Mouse (Mus musculus) NIH3T3 (cell line): Measurements from ENCODE around the gene Sgk1.
A peak's percentile ranks its signal among the peaks of the same experiment; 100 is the strongest.
"Not testable (repeated sequence)": the region's sequence is repeated elsewhere in the genome, so short reads cannot be mapped to it uniquely, and the experiment has no call there.

Source experiments
- DNase-seq: peaks from one replicate; pipeline ENCODE4 v3.0.0-alpha.2; 2012; ENCODE audit warnings: low read depth

Sgk1 gene

GRCm38 (mm10) chr10:21866504-21866903, 15.5 kb upstream of the Sgk1 start:
- DNase-seq = peak; percentile 43

GRCm38 (mm10) chr10:21868221-21868620, 13.8 kb upstream of the Sgk1 start:
- no peak for DNase-seq

GRCm38 (mm10) chr10:21868623-21869022, 13.4 kb upstream of the Sgk1 start:
- DNase-seq = no peak

- DNase-seq = no peak
These were observed 174 bp upstream of the Sgk1 start for GRCm38 (mm10) chr10:21881837-21882183.

- DNase-seq = peak; percentile 87
These were observed 1.6 kb downstream of the Sgk1 start for GRCm38 (mm10) chr10:21883587-21883986.

GRCm38 (mm10) chr10:21884534-21884933, 2.5 kb downstream of the Sgk1 start:
- DNase-seq = peak; percentile 33

GRCm38 (mm10) chr10:21889141-21889765, 7.3 kb downstream of the Sgk1 start:
- DNase-seq = peak; percentile 66

GRCm38 (mm10) chr10:21890293-21890692, 8.3 kb downstream of the Sgk1 start:
- no peak for DNase-seq

- DNase-seq = no peak
These were observed 9.5 kb downstream of the Sgk1 start for GRCm38 (mm10) chr10:21891442-21891841.

- no peak for DNase-seq
These were observed 10.1 kb downstream of the Sgk1 start for GRCm38 (mm10) chr10:21892104-21892503.

- DNase-seq = no peak
These were observed 16.4 kb downstream of the Sgk1 start for GRCm38 (mm10) chr10:21898417-21898816.

GRCm38 (mm10) chr10:21898851-21899250, 16.9 kb downstream of the Sgk1 start:
- DNase-seq = not testable (repeated sequence)

- no peak for DNase-seq
These were observed 17.4 kb downstream of the Sgk1 start for GRCm38 (mm10) chr10:21899397-21899796.

GRCm38 (mm10) chr10:21902152-21903140, 20.5 kb downstream of the Sgk1 start:
- DNase-seq = no peak

GRCm38 (mm10) chr10:21904151-21904550, 22.2 kb downstream of the Sgk1 start:
- no peak for DNase-seq

GRCm38 (mm10) chr10:21905616-21906015, 23.6 kb downstream of the Sgk1 start:
- DNase-seq = no peak

- no peak for DNase-seq
These were observed 25.0 kb downstream of the Sgk1 start for GRCm38 (mm10) chr10:21906894-21907446.

GRCm38 (mm10) chr10:21907784-21908183, 25.8 kb downstream of the Sgk1 start:
- no peak for DNase-seq

- DNase-seq = no peak
These were observed 26.7 kb downstream of the Sgk1 start for GRCm38 (mm10) chr10:21908686-21909085.

GRCm38 (mm10) chr10:21910334-21910733, 28.4 kb downstream of the Sgk1 start:
- DNase-seq = no peak

GRCm38 (mm10) chr10:21911303-21911947, 29.4 kb downstream of the Sgk1 start:
- no peak for DNase-seq

GRCm38 (mm10) chr10:21914751-21915150, 32.8 kb downstream of the Sgk1 start:
- no peak for DNase-seq
